Mouse (Mus musculus) hindbrain, embryonic 12.5 days (tissue): ENCODE data around the gene Fuk. TPM values are rescaled to one million over a fixed set of nuclear protein-coding genes. Genes with fewer than 3 reads are reported as not detected.
"Not testable (repeated sequence)": the region's sequence is repeated elsewhere in the genome, so short reads cannot be mapped to it uniquely, and the experiment has no call there.

Experiments
- ATAC-seq: fragments of 200-750 bp; cut with Nextera tagmentation; 2 replicates; pipeline ENCODE4 v1.8.0; 2017; ENCODE audit warnings: moderate TSS enrichment; ENCODE audit not compliant: low FRiP score
- H3K27ac ChIP-seq: fragments of 300-500 bp; sonication (generic); 2 replicates; pipeline ENCODE4 v1.5.1; 2016; ENCODE audit warnings: mild to moderate bottlenecking
- H3K27me3 ChIP-seq: fragments of 300-500 bp; sonication (generic); 2 replicates; pipeline ENCODE4 v1.6.1; 2016; ENCODE audit warnings: mild to moderate bottlenecking
- H3K36me3 ChIP-seq: fragments of 300-500 bp; sonication (generic); 2 replicates; pipeline ENCODE4 v1.6.1; 2016; ENCODE audit warnings: mild to moderate bottlenecking
- H3K4me1 ChIP-seq: fragments of 300-500 bp; sonication (generic); 2 replicates; pipeline ENCODE4 v1.6.1; 2016
- H3K4me2 ChIP-seq: fragments of 300-500 bp; sonication (generic); replicated peaks from 2 replicates; pipeline ENCODE4 v1.6.1; 2016; ENCODE audit warnings: mild to moderate bottlenecking
- H3K4me3 ChIP-seq: fragments of 300-500 bp; sonication (generic); 2 replicates; pipeline ENCODE4 v1.5.1; 2016; ENCODE audit warnings: mild to moderate bottlenecking
- H3K9ac ChIP-seq: fragments of 300-500 bp; sonication (generic); 2 replicates; pipeline ENCODE4 v1.6.1; 2016; ENCODE audit warnings: mild to moderate bottlenecking, moderate library complexity
- H3K9me3 ChIP-seq: fragments of 300-500 bp; sonication (generic); replicated peaks from 2 replicates; pipeline ENCODE4 v1.6.1; 2016; ENCODE audit warnings: mild to moderate bottlenecking
- WGBS: fragments of 180-500 bp; shearing (Covaris S2); methylation state at CpG from one replicate; pipeline ENCODE4 v1.1.7; 2016; 5-methylcytosine and 5-hydroxymethylcytosine counted together
- polyA plus RNA-seq: library from polyadenylated mRNA; unstranded; fragments of >200 nt; fragmentation: Nextera tagmentation; extraction: Ambion mirVana; gene quantifications from 2 replicates; pipeline ENCODE4 v1.2.1, GENCODE M21; 2016

Gene Fuk
- polyA plus RNA-seq, 1 experiment from 2014 or later, result 11.9 TPM

DNA sequence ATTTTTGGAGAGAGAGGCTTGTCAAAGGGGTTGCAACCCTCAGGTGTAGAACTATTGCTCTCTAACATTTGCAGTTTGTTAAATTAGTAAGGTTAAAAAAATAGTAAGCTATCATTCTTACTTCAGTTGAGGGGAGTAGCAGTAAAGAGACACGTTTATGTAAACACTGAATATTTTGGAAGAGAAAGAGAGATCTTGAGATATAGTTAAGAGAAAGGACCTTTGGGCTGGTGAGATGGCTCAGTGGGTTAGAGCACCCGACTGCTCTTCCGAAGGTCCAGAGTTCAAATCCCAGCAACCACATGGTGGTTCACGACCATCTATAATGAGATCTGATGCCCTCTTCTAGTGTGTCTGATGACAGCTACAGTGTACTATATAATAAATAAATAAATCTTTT, 46.2 kb downstream of the Fuk start:
- H3K36me3 ChIP-seq, result peaks cover 91% of the 10 kb centered on the region

DNA sequence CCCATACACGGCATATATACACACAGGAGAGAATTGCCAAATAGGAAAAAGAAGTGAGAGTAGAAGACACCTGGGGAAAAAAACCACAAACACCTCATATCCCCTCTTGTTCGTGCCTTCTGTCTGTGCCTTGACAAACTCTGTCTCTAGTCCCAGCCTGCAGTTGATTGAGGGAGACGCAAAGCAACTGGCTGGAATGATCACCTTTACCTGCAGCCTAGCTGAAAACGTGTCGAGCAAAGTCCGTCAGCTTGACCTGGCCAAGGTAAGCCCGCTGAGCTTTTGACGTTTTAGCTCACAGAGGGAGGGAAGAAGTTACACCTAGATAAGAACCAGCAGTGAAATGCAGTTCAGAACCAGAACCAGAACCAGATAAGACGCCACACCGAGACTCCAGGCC, 51.1 kb downstream of the Fuk start:
- H3K27me3 ChIP-seq, result no peaks in the 10 kb centered on the region
- H3K4me1 ChIP-seq, result peaks cover 11% of the 10 kb centered on the region
- no peaks in the 10 kb centered on the region for H3K9me3 ChIP-seq
- WGBS, result 94% methylated on average over 10 of the region's 10 CpGs
- H3K4me3 ChIP-seq, result no peak overlapping the region
- peaks cover 64% of the 10 kb centered on the region for H3K36me3 ChIP-seq
- H3K27ac ChIP-seq, result no peak overlapping the region
- no peak overlapping the region for H3K4me2 ChIP-seq
- no peak overlapping the region for H3K9ac ChIP-seq
- no peak for ATAC-seq

More for the DNA sequence above, 46.2 kb downstream of the Fuk start:
- H3K27me3 ChIP-seq, H3K4me1 ChIP-seq, H3K27ac ChIP-seq, H3K9me3 ChIP-seq, H3K4me2 ChIP-seq, H3K9ac ChIP-seq, H3K4me3 ChIP-seq, ATAC-seq: not testable (repeated sequence)
- WGBS, result 98% methylated on average over 4 of the region's 4 CpGs

DNA sequence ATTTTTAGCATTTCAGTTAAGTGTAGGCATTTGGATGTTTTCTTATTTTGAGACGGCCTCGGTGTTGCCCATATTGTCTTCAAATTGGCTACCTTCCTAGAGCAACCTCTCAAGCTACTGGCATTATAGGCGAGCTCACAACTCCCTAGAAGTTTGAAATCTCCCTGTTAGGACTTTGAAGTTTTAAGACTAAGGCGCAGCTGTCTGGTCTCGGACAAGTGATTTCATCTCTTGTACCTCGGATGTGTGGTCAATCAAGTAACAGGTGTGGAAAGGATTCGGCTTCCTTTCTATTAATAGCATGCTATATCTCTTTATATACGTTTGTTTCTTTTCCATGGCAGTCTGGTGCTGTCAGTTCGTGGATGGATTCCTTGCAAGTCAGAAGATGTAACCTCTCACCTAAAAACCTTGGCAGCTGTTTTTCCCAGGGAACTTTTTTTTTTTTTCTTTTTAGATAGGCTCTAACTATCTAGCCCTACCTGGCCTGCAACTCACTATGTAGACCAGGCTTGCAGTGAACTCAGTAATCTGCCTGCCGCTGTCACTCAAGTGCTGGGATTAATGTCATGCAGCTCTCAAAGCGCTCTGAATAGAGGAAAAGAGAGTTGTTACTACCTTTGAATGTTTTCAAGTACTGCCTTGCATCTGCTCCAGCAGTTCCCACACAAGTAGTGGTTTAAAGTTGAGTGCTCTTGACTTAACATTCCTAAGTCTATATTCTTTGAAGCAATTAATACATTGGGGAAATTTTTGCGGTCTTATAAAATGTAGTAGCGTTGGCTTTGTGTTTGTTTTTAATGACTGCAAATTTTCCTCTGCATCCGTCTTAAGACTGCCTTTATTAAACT, 54.4 kb downstream of the Fuk start:
- Histone ChIP-seq H3K4me2 (peak overlapping the region; percentile 84), H3K9ac (peak overlapping the region; percentile 78), H3K27me3 (no peaks in the 10 kb centered on the region), H3K4me1 (peaks cover 25% of the 10 kb centered on the region), H3K9me3 (no peaks in the 10 kb centered on the region), H3K36me3 (peaks cover 50% of the 10 kb centered on the region), H3K4me3 (peak overlapping the region; percentile 91), H3K27ac (no peak overlapping the region)
- no peak for ATAC-seq
- WGBS, result 71% methylated on average over 14 of the region's 14 CpGs

DNA sequence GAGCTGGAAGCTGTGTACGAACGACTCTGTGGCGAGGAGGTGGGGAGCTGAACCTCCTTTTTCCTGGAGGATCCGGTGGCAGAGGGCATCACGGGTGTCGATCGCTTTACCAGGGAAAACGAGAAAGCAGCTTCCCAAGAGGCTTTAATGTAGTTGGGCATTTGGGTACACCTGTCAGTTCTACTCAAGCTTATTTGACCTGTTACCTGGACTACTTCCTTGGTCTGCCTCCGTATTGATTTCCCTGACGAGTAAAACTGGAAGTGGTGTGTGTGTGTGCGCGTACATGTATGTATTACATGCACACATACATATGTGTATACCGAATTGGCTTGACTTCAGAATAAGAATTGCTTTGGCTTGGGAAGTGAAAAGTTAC, 55.1 kb downstream of the Fuk start:
- H3K4me1 ChIP-seq, result peaks cover 25% of the 10 kb centered on the region
- H3K9me3 ChIP-seq, result no peaks in the 10 kb centered on the region
- ATAC-seq, result 0 out of 2 replicates have a peak, but pooled peaks have one; percentile 6
- peaks cover 50% of the 10 kb centered on the region for H3K36me3 ChIP-seq
- WGBS, result 1% methylated on average over 13 of the region's 13 CpGs
- H3K4me3 ChIP-seq, result peak overlapping the region; percentile 91
- H3K9ac ChIP-seq, result peak overlapping the region; percentile 78
- peak overlapping the region; percentile 90 for H3K27ac ChIP-seq
- peak overlapping the region; percentile 84 for H3K4me2 ChIP-seq
- H3K27me3 ChIP-seq, result no peaks in the 10 kb centered on the region

DNA sequence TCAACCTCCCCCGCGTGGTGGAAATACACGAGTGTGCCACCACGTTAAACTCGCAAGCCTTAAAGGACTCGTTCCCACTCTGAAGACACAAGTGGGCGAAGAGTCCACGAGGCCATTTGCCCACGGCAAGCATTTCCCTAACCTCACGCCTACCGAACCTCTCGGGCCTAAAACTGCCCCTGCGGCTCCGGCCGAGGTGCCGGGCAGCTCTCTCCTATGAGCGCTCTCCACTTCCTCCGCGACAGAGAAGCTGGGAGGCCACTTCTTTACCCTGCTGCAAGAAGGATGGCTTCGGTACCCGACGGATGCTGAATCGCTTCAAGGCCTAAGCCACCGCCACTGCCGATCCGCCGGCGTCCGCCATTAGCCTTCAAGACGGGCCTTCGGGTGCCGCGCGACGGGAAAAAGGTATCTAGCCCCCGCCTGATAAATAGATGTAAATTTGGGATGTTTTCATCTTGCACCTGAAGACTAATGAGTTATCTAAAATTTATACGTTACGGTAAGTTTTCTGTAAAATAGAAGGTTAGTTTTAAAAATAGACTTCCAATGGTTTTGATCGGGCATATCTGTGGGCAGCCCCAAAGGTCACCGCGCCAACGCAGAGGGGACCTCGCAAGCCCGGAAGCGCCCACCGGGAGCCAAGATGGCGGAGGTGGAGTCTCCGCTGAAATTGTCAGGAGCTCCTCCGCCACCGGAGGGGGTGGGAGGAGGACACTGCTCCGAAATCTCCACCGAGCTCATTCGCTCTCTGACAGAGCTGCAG, 55.7 kb downstream of the Fuk start, which contains the start of the genes Cog4 and Sf3b3:
Gene Cog4, plus strand, starts transcription at position 196 of the 766 bp plus-strand sequence.
Gene Sf3b3, minus strand, starts transcription at position 383 of the 766 bp plus-strand sequence.
- Histone ChIP-seq H3K27ac (peak within 1 kb of the TSS; percentile 90), H3K4me2 (peak within 1 kb of the TSS; percentile 84), H3K4me3 (peak within 1 kb of the TSS; percentile 91), H3K9ac (peak within 1 kb of the TSS; percentile 91), H3K4me1 (peaks cover 25% of the 10 kb centered on the region), H3K36me3 (peaks cover 47% of the 10 kb centered on the region), H3K27me3 (no peaks in the 10 kb centered on the region), H3K9me3 (no peaks in the 10 kb centered on the region)
- ATAC-seq, result peak; percentile 89
- under 1% methylated on average over 53 of the region's 53 CpGs for WGBS

DNA sequence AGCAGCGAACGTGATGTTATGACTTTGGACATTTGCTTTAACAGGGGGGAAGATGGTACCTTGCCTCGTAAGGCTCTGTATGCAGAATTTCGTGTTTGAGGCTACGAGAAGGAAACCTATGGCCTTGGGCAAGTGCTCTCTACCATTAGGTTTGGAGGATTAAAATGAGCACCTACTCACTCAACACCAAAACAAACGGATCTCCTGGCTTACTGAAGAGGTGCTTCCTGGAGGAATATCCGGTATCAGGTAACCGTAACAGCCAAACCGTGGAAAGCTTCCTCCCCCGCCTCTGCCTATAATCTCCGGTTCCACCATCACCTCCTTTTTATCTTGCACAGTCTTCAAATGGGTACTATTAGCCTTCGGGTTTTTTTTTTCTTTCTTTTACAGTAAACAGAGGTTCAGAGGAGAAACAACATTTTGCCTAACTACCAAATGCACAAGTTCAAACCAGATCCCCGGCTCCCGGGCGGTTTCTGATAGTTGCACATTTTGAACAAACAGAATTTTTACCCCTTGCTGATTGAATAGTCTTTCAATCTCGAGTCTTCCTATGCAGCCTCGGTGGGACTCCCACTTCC, 56.4 kb downstream of the Fuk start:
- Histone ChIP-seq H3K9ac (peak overlapping the region; percentile 91), H3K4me2 (peak overlapping the region; percentile 84), H3K4me3 (peak overlapping the region; percentile 91), H3K27me3 (no peaks in the 10 kb centered on the region), H3K27ac (peak overlapping the region; percentile 90), H3K4me1 (peaks cover 25% of the 10 kb centered on the region), H3K9me3 (no peaks in the 10 kb centered on the region), H3K36me3 (peaks cover 47% of the 10 kb centered on the region)
- WGBS, result 10% methylated on average over 17 of the region's 17 CpGs
- no peak for ATAC-seq

DNA sequence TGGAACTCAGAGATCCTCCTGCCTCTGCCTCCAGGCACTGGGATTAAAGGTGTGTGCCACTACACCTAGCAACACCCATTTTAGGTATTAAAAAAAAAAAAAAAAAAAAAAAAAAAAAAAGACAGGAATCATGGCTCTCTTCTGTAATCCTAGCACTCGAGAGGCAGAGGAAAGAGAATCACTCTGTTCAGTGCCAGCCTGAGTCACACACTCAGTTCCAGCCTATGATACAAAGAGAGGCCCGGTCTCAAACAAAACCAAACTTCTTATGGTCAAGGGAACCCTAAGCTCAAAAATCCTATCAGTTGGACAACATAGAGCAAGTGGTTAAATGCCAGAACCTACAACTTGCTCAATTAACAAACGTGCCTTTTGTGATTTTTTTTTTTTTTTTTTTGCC, 57.3 kb downstream of the Fuk start:
- peaks cover 48% of the 10 kb centered on the region for H3K36me3 ChIP-seq
- peak overlapping the region; percentile 84 for H3K4me2 ChIP-seq
- H3K9me3 ChIP-seq, result no peaks in the 10 kb centered on the region
- no peak for ATAC-seq
- no peak overlapping the region for H3K27ac ChIP-seq
- WGBS, result 91% methylated on average over 3 of the region's 3 CpGs
- peaks cover 25% of the 10 kb centered on the region for H3K4me1 ChIP-seq
- no peaks in the 10 kb centered on the region for H3K27me3 ChIP-seq
- peak overlapping the region; percentile 91; the same call in 1 of the 2 replicates for H3K4me3 ChIP-seq
- H3K9ac ChIP-seq, result no peak overlapping the region

DNA sequence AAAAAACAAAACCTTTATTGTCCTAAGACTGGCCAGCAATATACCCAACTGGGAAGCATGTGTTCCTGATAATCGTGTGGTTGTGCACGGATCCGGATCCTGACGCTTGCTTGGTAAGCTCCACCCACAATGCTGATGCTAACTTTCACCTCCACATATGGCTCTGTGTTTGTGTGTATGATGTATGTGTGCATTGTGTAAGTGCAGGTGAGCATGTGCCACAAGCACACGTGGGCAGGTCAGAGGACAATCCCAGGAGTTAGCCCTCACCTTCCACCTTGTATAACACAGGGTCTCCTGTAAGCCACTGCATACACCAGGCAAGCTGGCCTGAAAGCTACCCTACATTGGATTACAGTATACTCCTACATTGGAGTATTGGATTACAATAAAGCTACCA, 59.1 kb downstream of the Fuk start:
- H3K9me3 ChIP-seq, result no peaks in the 10 kb centered on the region
- H3K4me1 ChIP-seq, result peaks cover 23% of the 10 kb centered on the region
- WGBS, result 90% methylated on average over 5 of the region's 5 CpGs
- H3K27me3 ChIP-seq, result no peaks in the 10 kb centered on the region
- H3K9ac ChIP-seq, result no peak overlapping the region
- H3K27ac ChIP-seq, result no peak overlapping the region
- no peak overlapping the region for H3K4me2 ChIP-seq
- H3K36me3 ChIP-seq, result peaks cover 59% of the 10 kb centered on the region
- no peak for ATAC-seq
- no peak overlapping the region for H3K4me3 ChIP-seq

DNA sequence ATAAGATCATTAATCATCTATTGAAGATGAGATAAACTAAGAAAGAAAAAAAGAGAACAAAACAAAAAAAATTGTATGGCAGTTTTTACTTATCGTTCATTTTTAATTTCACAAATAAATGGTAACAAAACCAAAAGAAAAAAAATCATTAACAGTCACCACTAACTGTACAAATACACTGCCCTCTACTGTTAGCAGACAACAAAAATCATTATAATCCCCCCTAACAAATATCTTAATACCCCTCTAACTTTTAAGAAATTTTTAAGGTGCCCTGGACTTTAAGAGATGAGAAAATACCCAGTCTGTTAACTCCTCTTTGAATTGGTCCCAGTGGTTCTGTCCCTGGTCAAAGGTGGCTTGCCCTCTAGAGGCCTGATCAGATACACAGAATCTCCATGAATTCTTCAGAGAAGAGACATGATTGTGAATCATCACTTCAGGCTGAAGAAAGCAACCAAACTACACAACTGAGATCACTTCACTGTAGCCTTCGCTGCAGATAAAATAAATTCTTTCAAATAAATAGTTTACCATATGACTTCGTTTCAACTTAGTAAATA, 60.2 kb downstream of the Fuk start:
- peaks cover 14% of the 10 kb centered on the region for H3K4me1 ChIP-seq
- H3K4me3 ChIP-seq, result no peak overlapping the region
- ATAC-seq, result no peak
- no peaks in the 10 kb centered on the region for H3K9me3 ChIP-seq
- H3K4me2 ChIP-seq, result no peak overlapping the region
- H3K27ac ChIP-seq, result no peak overlapping the region
- no peak overlapping the region for H3K9ac ChIP-seq
- peaks cover 71% of the 10 kb centered on the region for H3K36me3 ChIP-seq
- no peaks in the 10 kb centered on the region for H3K27me3 ChIP-seq
- WGBS, result 94% methylated on average over 3 of the region's 3 CpGs

Other genes with a start within 250 kb of the Fuk start
- 21.6 and 23.3 TPM in 2 replicates for gene Mtss1l, start 181.0 kb downstream of the Fuk start, polyA plus RNA-seq
- gene Il34, start 96.6 kb downstream of the Fuk start, polyA plus RNA-seq, result 0.83 and 1.1 TPM in 2 replicates
- 74.9 and 77.1 TPM in 2 replicates for gene Cog4, start 55.9 kb downstream of the Fuk start, polyA plus RNA-seq
- gene Sf3b3, start 55.7 kb downstream of the Fuk start, polyA plus RNA-seq, result 163 and 170 TPM in 2 replicates
- gene St3gal2, start 17.4 kb upstream of the Fuk start, polyA plus RNA-seq, result 30.4 and 31.2 TPM in 2 replicates
- gene Ddx19a, start 95.3 kb upstream of the Fuk start, polyA plus RNA-seq, result 13.9 and 16.9 TPM in 2 replicates
- gene Ddx19b, start 129.3 kb upstream of the Fuk start, polyA plus RNA-seq, result 9.5 and 9.7 TPM in 2 replicates
- gene Aars, start 130.7 kb upstream of the Fuk start, polyA plus RNA-seq, result 78.5 and 83.5 TPM in 2 replicates
- 3.2 TPM in 1 of 2 replicates, not detected in the other for gene Exosc6, start 153.9 kb upstream of the Fuk start, polyA plus RNA-seq
- gene Clec18a, start 189.9 kb upstream of the Fuk start, polyA plus RNA-seq, result 1.1 TPM in 2 replicates
- 14.4 and 15.1 TPM in 2 replicates for gene Pdpr, start 192.1 kb upstream of the Fuk start, polyA plus RNA-seq